Mouse (Mus musculus): Measurements from ENCODE around the gene Nox3.

Gene Nox3

GRCm38 (mm10) chr17:3610307-3610754 is 85.7 kb downstream of the Nox3 start:
- DNase-seq (ENCODE audit: low spot score in 2 of 2): no peak

GRCm38 (mm10) chr17:3602954-3603672 is 92.9 kb downstream of the Nox3 start:
- no peak for DNase-seq (ENCODE audit: low spot score in 2 of 2)

- no peak for DNase-seq (ENCODE audit: low spot score in 2 of 2)
Observed at GRCm38 (mm10) chr17:3598393-3598792, 97.7 kb downstream of the Nox3 start.

GRCm38 (mm10) chr17:3597866-3598265 is 98.2 kb downstream of the Nox3 start:
- no peak for DNase-seq (ENCODE audit: low spot score in 2 of 2)

GRCm38 (mm10) chr17:3597130-3597529 is 98.9 kb downstream of the Nox3 start:
- no peak for DNase-seq (ENCODE audit: low spot score in 2 of 2)
